Mouse (Mus musculus) liver, embryonic 14.5 days (tissue): Measurements from ENCODE around the gene Cep78.

ENCODE experiments used
- CTCF ChIP-seq: IDR thresholded peaks from 2 replicates; pipeline ENCODE4 v1.5.1; 2016; ENCODE audit warnings: antibody characterized with exemption, low read depth, control low read depth
- EP300 ChIP-seq: IDR thresholded peaks from 2 replicates; pipeline ENCODE4 v1.6.1; 2016; ENCODE audit warnings: antibody characterized with exemption, low read depth

GRCm38 (mm10) chr19:15983739-15984344 is 947 bp downstream of the Cep78 start:
- TF ChIP-seq CTCF, result no peak
- no peak for TF ChIP-seq EP300
